ENCODE assay signal across 47 mouse cellular contexts in genomic region chr17:57796668-57797311, GRCm38 (mm10). TPM values are rescaled to one million over a fixed set of nuclear protein-coding genes. Genes with fewer than 3 reads are reported as not detected.
"Had no signal": no experiment of that assay in that cellular context is flagged by ENCODE, and none has a peak within 500 bp of the region (broad histone marks: within the 10 kb centered on the region; RNA-seq: fewer than 3 reads in every experiment).

No protein-coding gene starts in this region.

- H3K36me3 ChIP-seq: limb, embryonic 10.5 days; limb, embryonic 12.5 days; limb, embryonic 13.5 days; limb, embryonic 15.5 days; liver, embryonic 12.5 days; liver, embryonic 13.5 days; liver, embryonic 15.5 days; lung, embryonic 15.5 days; midbrain, embryonic 10.5 days; midbrain, embryonic 12.5 days; midbrain, embryonic 13.5 days; midbrain, embryonic 15.5 days; neural tube, embryonic 12.5 days had no signal

- H3K27me3 ChIP-seq: limb, embryonic 12.5 days; limb, embryonic 13.5 days; limb, embryonic 15.5 days; liver, embryonic 12.5 days; liver, embryonic 13.5 days; liver, embryonic 15.5 days; lung, embryonic 15.5 days; megakaryocyte, embryonic 14.5 days; midbrain, embryonic 12.5 days; midbrain, embryonic 13.5 days; midbrain, embryonic 15.5 days; neural tube, embryonic 12.5 days had no signal

- DNase-seq: left cerebral cortex, postnatal 4 days; liver; liver, embryonic 13.5 days; liver, postnatal 0 days; lung, adult 18-20 months; lung, adult 2 months; lung, embryonic 14.5 days; lung, postnatal 10 days; lung, postnatal 14 days; lung, postnatal 36 days; lung, postnatal 4 days; midbrain, embryonic 14.5 days had no signal

- ATAC-seq: liver, embryonic 12.5 days; liver, postnatal 0 days; lung, postnatal 0 days; midbrain, embryonic 13.5 days; midbrain, embryonic 15.5 days; midbrain, embryonic 16.5 days had no signal

- H3K4me1 ChIP-seq: limb, embryonic 10.5 days; limb, embryonic 12.5 days; limb, embryonic 13.5 days; limb, embryonic 15.5 days; liver, embryonic 12.5 days; liver, embryonic 13.5 days; liver, embryonic 15.5 days; lung, embryonic 15.5 days; megakaryocyte, embryonic 14.5 days; midbrain, embryonic 15.5 days; neural tube, embryonic 12.5 days had no signal

- H3K4me3 ChIP-seq: limb, embryonic 10.5 days; limb, embryonic 12.5 days; limb, embryonic 13.5 days; limb, embryonic 15.5 days; liver, embryonic 12.5 days; liver, embryonic 13.5 days; liver, embryonic 15.5 days; lung, embryonic 15.5 days; megakaryocyte, embryonic 14.5 days; midbrain, embryonic 10.5 days; midbrain, embryonic 12.5 days; midbrain, embryonic 13.5 days; midbrain, embryonic 15.5 days; myocyte; neural tube, embryonic 12.5 days had no signal

- H3K27ac ChIP-seq: limb, embryonic 10.5 days; limb, embryonic 12.5 days; limb, embryonic 13.5 days; limb, embryonic 15.5 days; liver, embryonic 12.5 days; liver, embryonic 13.5 days; liver, embryonic 14.5 days; liver, embryonic 15.5 days; lung, embryonic 15.5 days; macrophage; midbrain, embryonic 10.5 days; midbrain, embryonic 12.5 days; midbrain, embryonic 13.5 days; midbrain, embryonic 15.5 days; neural tube, embryonic 12.5 days had no signal

- H3K9ac ChIP-seq: limb, embryonic 12.5 days; limb, embryonic 13.5 days; limb, embryonic 15.5 days; liver, embryonic 12.5 days; liver, embryonic 13.5 days; liver, embryonic 14.5 days; liver, embryonic 15.5 days; liver, postnatal 0 days; lung, embryonic 14.5 days; lung, embryonic 15.5 days; midbrain, embryonic 12.5 days; midbrain, embryonic 13.5 days; midbrain, embryonic 15.5 days; neural tube, embryonic 12.5 days had no signal

- H3K4me2 ChIP-seq: limb, embryonic 12.5 days; limb, embryonic 13.5 days; limb, embryonic 15.5 days; liver, embryonic 11.5 days; liver, embryonic 12.5 days; liver, embryonic 13.5 days; liver, embryonic 15.5 days; lung, embryonic 14.5 days; lung, embryonic 15.5 days; midbrain, embryonic 11.5 days; midbrain, embryonic 12.5 days; midbrain, embryonic 13.5 days; midbrain, embryonic 15.5 days; neural tube, embryonic 12.5 days had no signal

- H3K9me3 ChIP-seq: limb, embryonic 10.5 days; limb, embryonic 12.5 days; limb, embryonic 13.5 days; limb, embryonic 15.5 days; liver, embryonic 13.5 days; liver, embryonic 15.5 days; lung, embryonic 15.5 days; megakaryocyte, embryonic 14.5 days; midbrain, embryonic 10.5 days; midbrain, embryonic 12.5 days; midbrain, embryonic 13.5 days; midbrain, embryonic 15.5 days; neural tube, embryonic 12.5 days had no signal

RNA-seq across cellular contexts. Expression of gene Cntnap5c, which starts 27.4 kb away (rescaled TPM):
- total RNA-seq: liver, adult 2 months; megakaryocyte progenitor cell, adult 5-6 weeks; megakaryocyte, adult 5-6 weeks; megakaryocyte-erythroid progenitor cell, adult 5-6 weeks; monocyte, adult 5-6 weeks had no signal
- polyA plus RNA-seq: limb, embryonic 10.5 days; limb, embryonic 11.5 days; limb, embryonic 12.5 days; limb, embryonic 13.5 days; limb, embryonic 14.5 days; limb, embryonic 15.5 days; liver, adult 2 months; liver, embryonic 11.5 days; liver, embryonic 12.5 days; liver, embryonic 13.5 days; liver, embryonic 14.5 days; liver, embryonic 15.5 days; liver, embryonic 16.5 days; liver, postnatal 0 days; lung, adult 2 months; lung, embryonic 14.5 days; lung, embryonic 15.5 days; lung, embryonic 16.5 days; lung, postnatal 0 days; macrophage; midbrain, embryonic 10.5 days; myocyte had no signal

RNA-seq across cellular contexts. Expression of gene Gm21834, which starts 54.8 kb away (rescaled TPM):
- total RNA-seq: left cerebral cortex, postnatal 10 days; left cerebral cortex, postnatal 14 days; left cerebral cortex, postnatal 25 days; left cerebral cortex, postnatal 36 days; left cerebral cortex, postnatal 4 days; liver, adult 2 months; megakaryocyte progenitor cell, adult 5-6 weeks; megakaryocyte, adult 5-6 weeks; megakaryocyte-erythroid progenitor cell, adult 5-6 weeks; midbrain, postnatal 0 days; monocyte, adult 5-6 weeks had no signal
- polyA plus RNA-seq: limb, embryonic 10.5 days; limb, embryonic 11.5 days; limb, embryonic 12.5 days; limb, embryonic 13.5 days; limb, embryonic 14.5 days; limb, embryonic 15.5 days; liver, adult 2 months; liver, embryonic 11.5 days; liver, embryonic 12.5 days; liver, embryonic 13.5 days; liver, embryonic 14.5 days; liver, embryonic 15.5 days; liver, embryonic 16.5 days; liver, postnatal 0 days; lung, adult 2 months; lung, embryonic 14.5 days; lung, embryonic 15.5 days; lung, embryonic 16.5 days; lung, postnatal 0 days; macrophage; midbrain, embryonic 10.5 days; midbrain, embryonic 11.5 days; midbrain, embryonic 12.5 days; midbrain, embryonic 13.5 days; midbrain, embryonic 14.5 days; midbrain, embryonic 15.5 days; midbrain, embryonic 16.5 days; midbrain, postnatal 0 days; myocyte; neural tube, embryonic 11.5 days; neural tube, embryonic 12.5 days had no signal
